Mouse (Mus musculus): Measurements from ENCODE around the gene Unc93b1.
A peak's percentile ranks its signal among the peaks of the same experiment; 100 is the strongest.

The Unc93b1 gene

GRCm38 (mm10) chr19:3935032-3935895 lies at the start of gene Unc93b1:
Gene Unc93b1, plus strand, starts transcription at chr19:3935186.
- peak; percentile 55 for DNase-seq (ENCODE audit: low spot score)

GRCm38 (mm10) chr19:3889096-3889495 lies 45.9 kb upstream of the Unc93b1 start:
- no peak for DNase-seq (ENCODE audit: low spot score)

- no peak for DNase-seq (ENCODE audit: low spot score)
These were observed 44.8 kb upstream of the Unc93b1 start for GRCm38 (mm10) chr19:3890181-3890580.

DNA sequence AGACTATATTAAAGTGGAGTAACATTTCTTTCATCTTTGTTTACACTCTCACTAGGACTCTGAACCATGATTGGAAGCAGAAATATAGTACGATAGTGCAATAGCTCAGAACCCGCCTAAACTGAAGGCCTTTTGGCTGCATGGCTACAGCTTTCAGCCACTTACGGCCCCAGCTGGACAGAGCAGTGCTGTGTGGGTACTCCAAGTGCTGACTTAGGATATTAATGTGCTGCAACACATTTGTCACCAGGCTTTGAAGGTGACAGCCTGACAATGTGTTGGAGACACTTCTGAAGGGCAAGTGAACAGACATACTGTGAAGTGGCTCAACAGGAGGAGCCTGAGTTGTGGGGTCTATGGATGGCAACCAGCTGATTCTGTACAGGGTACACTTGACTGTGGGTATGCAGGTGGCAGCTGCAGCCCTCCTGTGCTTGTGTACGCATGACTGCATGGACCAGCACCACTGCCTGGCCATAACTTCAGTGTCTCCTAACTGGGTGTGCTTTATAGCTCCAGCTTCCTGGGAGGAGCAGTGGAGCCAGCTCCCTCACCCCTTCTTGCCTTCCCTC lies 41.4 kb upstream of the Unc93b1 start:
- DNase-seq (ENCODE audit: low spot score), result no peak

DNA sequence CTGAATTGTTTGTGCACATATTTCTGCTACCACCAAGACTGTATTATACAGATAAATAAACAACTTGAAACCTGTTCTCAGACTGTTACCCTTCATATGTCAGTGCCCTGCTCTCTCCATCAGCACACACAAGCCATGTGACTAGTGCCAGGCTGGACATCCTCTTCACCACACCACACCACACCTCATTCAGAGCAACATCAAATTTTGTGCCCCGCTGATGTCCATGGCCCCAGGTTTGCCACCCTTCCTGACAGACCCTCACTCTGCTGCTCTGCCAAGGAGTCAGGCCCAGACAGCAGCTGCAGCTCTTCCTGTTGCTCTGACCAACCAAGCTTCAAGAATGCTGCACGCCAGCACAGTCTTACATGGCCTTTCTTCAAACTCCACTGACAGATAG lies 40.7 kb upstream of the Unc93b1 start:
- DNase-seq (ENCODE audit: low spot score), result no peak

DNA sequence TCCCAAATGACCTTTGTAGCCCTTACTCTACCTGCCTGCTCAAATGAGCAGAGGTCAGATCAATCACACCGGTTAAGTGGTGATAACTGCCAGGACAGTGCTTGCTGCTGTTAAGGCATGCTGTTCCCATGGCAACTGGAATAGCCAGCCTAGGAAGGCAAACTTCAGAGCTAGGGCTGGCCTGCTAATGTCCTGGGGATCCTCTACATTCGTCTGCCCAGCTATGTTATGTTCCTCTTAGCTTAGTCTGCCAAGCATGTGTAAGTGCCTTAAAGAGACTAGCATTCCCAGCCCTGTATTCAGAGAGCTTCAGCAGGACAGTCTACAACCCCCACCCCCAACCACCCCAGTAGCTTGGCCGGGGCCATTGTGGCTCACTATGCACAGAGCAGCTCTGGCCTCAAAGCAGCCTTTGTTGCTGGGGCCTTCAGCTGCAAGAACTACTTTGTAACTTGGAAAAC lies 39.8 kb upstream of the Unc93b1 start:
- no peak for DNase-seq (ENCODE audit: low spot score)

DNA sequence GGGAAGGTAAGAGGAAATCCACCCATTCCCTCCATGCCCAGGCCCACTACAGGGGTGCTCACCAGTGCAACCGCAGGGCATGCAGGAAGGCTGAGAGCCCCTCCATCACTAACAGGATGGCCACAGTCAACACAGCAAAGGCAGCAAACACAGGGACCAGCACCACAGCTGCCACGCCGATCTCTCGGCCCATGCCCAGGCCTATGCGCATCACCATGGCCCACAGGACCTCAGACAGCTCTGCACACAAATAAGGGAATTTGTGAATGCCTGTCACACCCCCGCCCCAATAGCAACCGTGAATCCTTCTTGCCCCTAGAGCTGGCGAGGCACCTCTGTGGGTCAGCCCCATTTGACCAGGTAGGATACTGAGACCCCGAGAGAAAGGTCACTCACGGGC lies 38.8 kb upstream of the Unc93b1 start:
- DNase-seq (ENCODE audit: low spot score), result no peak

- no peak for DNase-seq (ENCODE audit: low spot score)
These were observed 37.4 kb upstream of the Unc93b1 start for GRCm38 (mm10) chr19:3897557-3897956.

DNA sequence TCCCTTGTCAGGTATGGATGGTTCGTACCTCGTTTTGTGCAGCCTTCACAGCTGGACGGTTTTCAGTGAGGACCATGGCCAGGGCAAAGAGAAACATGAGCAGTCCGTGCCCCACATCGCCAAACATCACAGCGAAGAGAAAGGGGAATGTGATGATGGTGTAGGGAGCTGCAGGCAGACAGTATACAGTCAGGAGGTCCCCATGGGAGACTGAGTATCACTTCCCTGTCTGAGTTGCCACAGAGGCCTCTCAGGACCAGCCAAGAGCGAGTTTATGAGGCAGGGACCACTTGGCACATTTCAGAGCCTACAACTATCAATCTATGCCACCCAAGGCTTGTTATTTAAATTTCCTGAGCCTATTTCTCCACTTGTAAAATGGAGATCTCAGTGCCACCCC lies 36.0 kb upstream of the Unc93b1 start:
- no peak for DNase-seq (ENCODE audit: low spot score)

- DNase-seq (ENCODE audit: low spot score), result no peak
These were observed 35.4 kb upstream of the Unc93b1 start for GRCm38 (mm10) chr19:3899618-3900017.

DNA sequence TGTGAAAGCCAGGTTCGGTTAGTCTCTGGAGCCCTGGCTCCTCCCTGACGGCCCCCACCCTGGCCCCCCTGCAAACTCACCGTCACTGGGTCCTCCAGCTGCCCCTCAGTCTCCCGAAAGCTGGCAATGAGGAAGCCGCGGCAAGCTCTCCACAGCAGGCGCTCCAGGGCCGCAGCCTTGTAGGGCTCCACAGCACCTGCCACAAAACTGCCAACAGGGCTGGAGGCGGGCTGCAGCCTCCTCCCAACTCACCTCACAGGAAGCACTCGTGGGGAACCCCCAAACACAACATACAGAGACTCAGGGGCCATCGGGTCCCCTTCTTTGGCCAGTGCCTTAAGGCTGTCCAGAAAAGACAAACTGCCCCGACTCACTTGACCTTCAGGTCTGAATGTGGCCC lies 32.0 kb upstream of the Unc93b1 start:
- no peak for DNase-seq (ENCODE audit: low spot score)

DNA sequence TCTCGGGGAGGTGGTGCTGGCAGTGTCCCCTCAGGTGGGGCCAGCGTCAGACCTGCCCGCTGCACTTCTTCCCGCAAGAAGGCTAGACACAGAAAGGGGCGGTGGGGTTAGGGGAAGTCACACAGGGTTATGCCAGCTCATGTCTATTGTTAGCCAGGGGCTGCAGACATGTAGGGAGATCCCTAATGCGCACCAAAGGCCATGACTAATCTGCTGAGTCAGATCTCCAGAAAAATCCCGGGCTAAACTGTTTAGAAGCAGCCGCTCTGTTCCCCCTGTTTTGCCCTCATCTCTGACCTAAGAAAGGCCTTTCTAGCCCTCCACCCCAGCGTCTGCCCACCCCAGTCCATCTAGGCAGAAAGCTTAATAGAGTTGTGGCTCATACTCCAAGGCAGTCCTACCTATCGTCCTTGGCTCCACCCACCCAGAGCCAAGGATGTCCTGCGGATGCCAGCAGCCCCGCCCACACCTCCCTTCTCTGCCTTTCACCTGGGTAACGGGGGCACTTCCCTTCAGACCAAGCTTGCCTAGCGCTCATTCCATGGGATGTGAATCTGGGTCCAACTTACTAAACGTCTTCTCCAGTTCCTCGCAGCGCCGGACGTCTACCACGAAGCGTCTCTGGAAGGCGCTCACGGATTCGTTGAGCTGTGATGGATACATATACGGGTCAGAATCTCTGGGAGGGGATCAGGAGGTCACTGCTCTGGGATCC lies 31.2 kb upstream of the Unc93b1 start:
- no peak for DNase-seq (ENCODE audit: low spot score)

DNA sequence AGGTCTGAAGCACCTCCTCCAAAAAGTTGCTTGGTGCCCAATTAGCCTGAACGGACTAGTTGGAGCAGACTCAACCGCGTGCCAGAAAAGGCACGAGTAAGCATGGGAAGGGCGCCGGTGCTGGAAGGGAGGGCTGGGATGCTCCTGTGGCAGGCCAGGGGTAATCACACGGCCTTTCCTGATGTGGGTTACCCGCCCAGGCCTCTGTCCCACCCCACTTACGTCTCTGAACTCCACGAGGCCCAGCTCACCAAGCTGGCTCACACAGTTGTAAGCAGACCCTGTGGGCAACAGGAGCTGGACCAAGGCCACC lies 30.7 kb upstream of the Unc93b1 start:
- DNase-seq (ENCODE audit: low spot score), result no peak

DNA sequence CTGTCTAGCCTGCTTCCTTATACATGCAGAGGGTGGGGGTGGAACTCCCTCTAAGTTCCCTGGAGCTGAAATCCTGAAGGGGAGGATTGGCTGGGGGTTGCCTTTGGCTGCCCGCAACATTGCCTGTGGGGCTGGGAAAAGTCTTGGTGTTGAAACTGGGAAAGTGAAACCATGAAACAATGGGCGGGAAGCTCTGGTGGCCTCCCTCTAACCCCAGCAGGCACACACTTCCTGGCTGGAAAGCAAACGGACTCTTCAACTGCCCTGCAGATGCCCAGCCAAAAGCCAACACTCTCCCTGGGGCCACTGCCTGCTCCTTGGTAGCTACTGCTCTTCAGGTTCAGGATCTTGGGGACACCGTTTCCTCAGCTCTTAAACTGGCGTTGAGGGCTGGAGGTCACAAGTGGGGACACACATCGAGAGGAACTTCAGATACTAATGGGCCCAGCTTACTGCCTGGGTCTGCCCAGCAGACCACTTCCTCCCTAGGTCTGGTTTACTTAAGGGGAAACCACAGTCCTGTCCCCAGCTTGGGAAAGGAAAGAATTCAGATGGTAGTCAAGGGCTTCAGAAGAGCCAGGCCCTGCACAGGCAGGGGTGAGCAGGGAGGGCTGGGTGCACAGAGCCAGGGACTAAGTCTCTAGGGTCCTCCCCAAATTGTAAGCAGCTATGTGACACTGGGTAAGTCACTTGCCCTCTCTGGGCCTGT lies 29.6 kb upstream of the Unc93b1 start:
- DNase-seq (ENCODE audit: low spot score), result no peak

GRCm38 (mm10) chr19:3906326-3906725 lies 28.7 kb upstream of the Unc93b1 start:
- DNase-seq (ENCODE audit: low spot score), result no peak

GRCm38 (mm10) chr19:3906795-3907786 lies 27.9 kb upstream of the Unc93b1 start, which contains the start of gene Tcirg1:
Gene Tcirg1, minus strand, starts transcription at chr19:3907133.
- DNase-seq (ENCODE audit: low spot score), result peak; percentile 74

DNA sequence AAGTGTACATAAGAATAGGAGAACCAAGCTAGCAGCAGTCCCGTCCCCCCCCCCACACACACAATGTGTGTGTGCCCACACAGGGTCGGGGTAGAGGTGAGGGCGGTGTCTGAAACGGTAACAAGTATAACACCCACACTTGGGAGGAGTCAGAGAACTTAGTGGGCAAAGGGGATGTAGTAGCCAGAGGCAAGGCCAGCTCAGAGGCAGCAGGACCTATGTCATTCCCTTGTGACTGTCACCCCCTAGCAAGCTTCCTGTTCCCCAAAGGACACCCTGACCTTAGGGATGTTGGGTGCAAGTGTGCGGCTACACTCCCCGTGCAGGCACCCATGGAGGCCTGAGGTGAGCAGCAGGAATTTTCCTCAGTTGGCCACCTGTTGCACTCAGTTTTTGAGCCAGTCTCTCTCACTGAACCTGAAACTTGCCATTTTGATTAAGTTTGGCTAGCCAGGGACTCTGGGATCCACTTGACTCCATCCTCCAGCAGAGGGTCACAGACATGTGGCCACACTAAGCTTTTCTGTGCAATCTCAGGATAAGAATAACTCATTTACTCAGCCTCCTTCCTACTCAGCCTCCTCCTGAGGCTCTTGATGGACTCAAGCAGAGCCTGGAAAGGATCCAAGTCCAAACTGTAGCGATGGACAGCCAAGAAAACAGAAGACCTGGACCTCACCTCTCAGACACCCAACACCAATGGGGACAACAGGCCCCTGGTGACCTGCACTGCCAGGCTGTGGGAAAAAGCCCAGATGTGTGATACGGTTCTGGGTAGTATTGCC lies 26.9 kb upstream of the Unc93b1 start:
- DNase-seq (ENCODE audit: low spot score), result no peak

DNA sequence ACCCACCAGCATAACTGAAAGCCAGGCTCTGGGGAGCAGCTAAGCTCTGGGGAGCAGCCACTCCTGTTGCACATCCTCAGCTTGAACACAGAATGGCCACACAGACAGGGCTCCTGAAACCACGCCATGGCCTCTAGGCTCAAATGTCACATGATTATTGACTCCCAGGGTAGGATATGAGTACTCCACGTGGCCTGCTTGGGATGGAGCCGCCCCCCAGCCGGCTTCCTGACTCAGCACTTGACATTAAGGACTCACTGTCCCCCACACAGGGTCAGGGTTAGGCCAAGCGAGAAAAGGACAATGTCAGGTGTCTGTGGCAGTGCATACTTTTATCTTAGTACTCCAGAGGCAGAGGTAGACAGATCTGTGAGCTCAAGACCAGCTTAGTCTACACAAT lies 24.8 kb upstream of the Unc93b1 start:
- DNase-seq (ENCODE audit: low spot score), result no peak

- DNase-seq (ENCODE audit: low spot score), result peak; percentile 75
These were observed 22.4 kb upstream of the Unc93b1 start, which contains the start of gene Ndufs8 for GRCm38 (mm10) chr19:3912337-3913204. Gene Ndufs8, minus strand, starts transcription at chr19:3912774.
